Mouse (Mus musculus) lung, postnatal 4 days (tissue): Measurements from ENCODE around the gene Olfr1506.
"Not testable (repeated sequence)": the region's sequence is repeated elsewhere in the genome, so short reads cannot be mapped to it uniquely, and the experiment has no call there.

ENCODE experiments used
- DNase-seq, 2 experiments: peaks; one replicate each; pipeline ENCODE4 v3.0.0; 2021

The Olfr1506 gene

GRCm38 (mm10) chr2:90224393-90224792 lies at the start of gene Olfr1506:
Gene Olfr1506 (minus strand): TSS chr2:90224493.
- DNase-seq: not testable (repeated sequence)

GRCm38 (mm10) chr2:90270932-90271331 lies 46.6 kb upstream of the Olfr1506 start, which contains the start of gene Olfr1271:
Gene Olfr1271 (minus strand): TSS chr2:90271032.
- no peak for DNase-seq

DNA sequence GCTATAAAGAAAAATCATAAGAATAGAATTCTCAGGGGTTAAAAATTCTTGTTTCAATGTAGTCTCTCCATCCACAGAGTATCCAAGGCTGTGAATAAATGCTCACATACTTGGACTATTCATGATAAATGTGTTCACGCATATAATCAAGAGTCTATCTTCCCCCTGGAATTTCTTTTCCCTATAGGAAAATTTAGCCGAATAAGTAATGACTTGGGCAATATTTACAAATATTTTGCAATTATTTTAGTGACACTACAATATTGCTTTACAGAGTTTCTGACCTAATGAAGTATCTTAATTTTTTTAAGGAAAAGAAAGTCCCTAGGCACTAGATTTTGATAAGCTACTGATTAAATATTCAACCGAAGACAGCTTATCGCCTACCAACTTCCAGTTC lies 33.2 kb upstream of the Olfr1506 start, which contains the start of gene Olfr142:
TSS of gene Olfr142 (minus strand) at position 101 of the 400 bp plus-strand sequence.
- DNase-seq: no peak

- not testable (repeated sequence) for DNase-seq
Observed at GRCm38 (mm10) chr2:90199606-90200005, 24.7 kb downstream of the Olfr1506 start.

DNA sequence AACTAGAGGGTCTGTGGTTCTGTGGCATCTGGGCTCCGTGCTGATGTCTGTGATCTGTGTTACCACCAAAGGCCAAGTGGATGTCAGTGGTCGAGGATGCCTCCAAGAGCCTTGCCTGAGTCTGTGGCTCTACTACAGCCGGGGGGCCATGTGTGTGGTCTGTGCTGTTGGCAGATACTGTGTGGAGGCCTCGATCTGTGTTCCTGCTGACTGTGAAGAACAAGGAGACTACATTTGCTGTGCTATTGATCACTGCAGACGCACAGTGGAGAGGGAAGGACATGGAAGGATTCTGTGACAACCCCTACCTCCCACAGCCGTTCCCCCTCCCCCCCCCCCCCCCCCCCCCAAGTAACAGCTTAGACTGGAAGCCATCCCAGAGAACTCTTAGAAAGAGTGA lies 29.0 kb downstream of the Olfr1506 start:
- DNase-seq: not testable (repeated sequence)

GRCm38 (mm10) chr2:90194750-90195149 lies 29.5 kb downstream of the Olfr1506 start:
- not testable (repeated sequence) for DNase-seq

DNA sequence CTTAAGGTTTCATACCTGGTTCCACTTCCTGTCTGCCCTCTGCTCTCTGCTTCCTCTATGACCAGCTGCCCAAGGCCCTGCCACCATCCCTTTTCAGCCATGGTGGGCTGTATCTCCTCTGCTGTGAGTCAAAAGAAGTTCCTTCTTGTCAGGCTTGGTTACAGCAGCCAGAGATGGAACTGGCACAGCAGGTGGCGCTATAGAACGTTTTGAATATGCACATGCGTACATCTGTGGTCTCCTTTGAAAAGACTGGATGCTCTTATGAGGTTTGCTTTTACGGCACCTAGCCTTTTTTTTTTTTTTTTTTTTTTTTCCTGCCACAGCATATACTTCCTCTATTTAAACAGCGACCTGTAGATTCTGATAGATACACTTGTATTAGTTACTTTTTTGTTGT lies 37.2 kb downstream of the Olfr1506 start:
- DNase-seq: not testable (repeated sequence)

DNA sequence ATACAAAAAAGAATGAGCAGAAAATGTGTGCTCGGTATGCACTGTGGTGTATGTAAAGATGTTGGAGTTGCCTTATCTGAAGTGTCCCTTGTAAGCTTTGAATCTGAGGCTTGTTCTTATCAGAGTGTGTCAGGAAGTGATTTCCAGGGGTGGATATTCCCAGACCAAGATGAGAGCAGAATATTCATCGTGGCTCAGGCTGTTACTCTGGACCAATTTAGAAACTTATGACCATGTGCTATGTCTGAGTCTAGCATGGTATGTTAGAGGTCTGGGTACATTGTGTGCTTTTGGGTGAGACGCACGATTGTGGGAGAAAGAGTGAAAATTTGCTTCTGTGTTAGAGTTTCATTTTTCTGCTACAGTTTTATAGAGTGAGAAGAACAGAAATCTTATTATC lies 38.2 kb downstream of the Olfr1506 start:
- DNase-seq: not testable (repeated sequence)
